ENCODE assay signal across 22 mouse cellular contexts in the genomic region with DNA sequence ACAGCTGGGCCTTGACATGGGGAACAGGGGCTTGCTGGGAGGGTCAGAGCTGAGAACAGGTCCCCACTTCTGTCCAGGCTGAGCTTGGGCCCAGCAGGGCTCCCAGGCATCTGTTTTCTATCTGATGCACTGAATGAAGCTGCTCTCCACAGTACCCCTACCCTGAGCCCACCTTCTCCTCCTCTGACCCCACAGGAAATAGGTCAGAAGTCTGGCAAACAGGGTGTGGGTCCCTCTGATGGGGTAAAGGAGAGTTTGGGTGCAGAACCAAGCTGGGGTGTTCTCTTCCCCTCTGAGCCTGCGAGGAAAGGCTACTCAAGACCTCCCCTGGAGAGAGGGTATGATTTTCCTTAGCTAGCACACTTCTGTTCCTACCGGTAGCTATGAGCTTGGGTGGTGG.
DNase-seq lines count a peak whose midpoint lies in the region; ATAC-seq and TF ChIP-seq lines count a peak whose summit lies in the region.
"Had no signal": no experiment of that assay in that cellular context is flagged by ENCODE, and none has a peak within 500 bp of the region (broad histone marks: within the 10 kb centered on the region; RNA-seq: fewer than 3 reads in every experiment).

No protein-coding gene starts in this region.

- no peak for TF ChIP-seq CTCF in liver, postnatal 0 days (IDR thresholded peaks at IDR 0.05; ENCODE audit: low read depth)
- TF ChIP-seq CTCF in bone marrow, adult 2 months (IDR thresholded peaks at IDR 0.05; ENCODE audit: control insufficient read depth, insufficient read depth, low read length): no peak
- TF ChIP-seq CTCF in intestine, postnatal 0 days (IDR thresholded peaks at IDR 0.05; ENCODE audit: low read depth): no peak

- peak overlapping the region; percentile 30; the same call in 1 of the 2 replicates for H3K27ac ChIP-seq in liver, postnatal 0 days (ENCODE audit: low read depth)
- peak overlapping the region; percentile 50 for H3K27ac ChIP-seq in bone marrow, adult 2 months (ENCODE audit: control insufficient read depth, insufficient read depth, low read depth, low read length, poor library complexity)
- peak overlapping the region; percentile 54 for H3K27ac ChIP-seq in brown adipose tissue, adult 24 weeks (replicated peaks; ENCODE audit: low read depth, low read length)
- peak overlapping the region; percentile 28; the same call in 1 of the 2 replicates for H3K27ac ChIP-seq in limb, embryonic 13.5 days
- no peak overlapping the region for H3K27ac ChIP-seq in intestine, postnatal 0 days (ENCODE audit: low read depth, low read length)
- H3K27ac ChIP-seq: gastrocnemius, adult 2 months; heart, embryonic 13.5 days; hindbrain, embryonic 13.5 days; layer of hippocampus, adult 2 months; stomach, postnatal 0 days had no signal

- no peak for TF ChIP-seq POLR2A in bone marrow, adult 2 months (IDR thresholded peaks at IDR 0.05; ENCODE audit: borderline replicate concordance, control insufficient read depth, low read depth, low read length)

- H3K9ac ChIP-seq in liver, postnatal 0 days (replicated peaks): peak overlapping the region; percentile 34
- H3K9ac ChIP-seq in limb, embryonic 13.5 days: no peak overlapping the region
- H3K9ac ChIP-seq in intestine, postnatal 0 days (ENCODE audit: low read depth, low read length): no peak overlapping the region
- H3K9ac ChIP-seq: heart, embryonic 13.5 days; hindbrain, embryonic 13.5 days had no signal

- H3K9me3 ChIP-seq in liver, postnatal 0 days (ENCODE audit: low read length): no peaks in the 10 kb centered on the region
- H3K9me3 ChIP-seq in limb, embryonic 13.5 days: peaks cover 4% of the 10 kb centered on the region; the same call in 1 of the 2 replicates
- H3K9me3 ChIP-seq in intestine, postnatal 0 days (ENCODE audit: control insufficient read depth): no peaks in the 10 kb centered on the region
- H3K9me3 ChIP-seq: heart, embryonic 13.5 days; hindbrain, embryonic 13.5 days had no signal

- H3K4me3 ChIP-seq in liver, postnatal 0 days (ENCODE audit: low read depth, low read length): no peak overlapping the region
- no peak overlapping the region for H3K4me3 ChIP-seq in bone marrow, adult 2 months (replicated peaks; ENCODE audit: control insufficient read depth, low read depth, low read length)
- no peak overlapping the region for H3K4me3 ChIP-seq in brown adipose tissue, adult 24 weeks (ENCODE audit: insufficient read depth, low read depth, low read length)
- H3K4me3 ChIP-seq in limb, embryonic 13.5 days: no peak overlapping the region
- H3K4me3 ChIP-seq in intestine, postnatal 0 days (ENCODE audit: low read depth, low read length): no peak overlapping the region
- H3K4me3 ChIP-seq: gastrocnemius, adult 2 months; heart, embryonic 13.5 days; hindbrain, embryonic 13.5 days; layer of hippocampus, adult 2 months had no signal

- ATAC-seq in liver, postnatal 0 days: no peak
- no peak for ATAC-seq in limb, embryonic 13.5 days (ENCODE audit: low FRiP score, low read depth)
- no peak for ATAC-seq in intestine, postnatal 0 days
- ATAC-seq: activated CD4-positive, CD25-positive, alpha-beta regulatory T cell, adult 4 months; midbrain, embryonic 16.5 days had no signal

- no peak overlapping the region for H3K4me2 ChIP-seq in liver, postnatal 0 days (ENCODE audit: low read depth, low read length)
- H3K4me2 ChIP-seq in limb, embryonic 13.5 days (replicated peaks): no peak overlapping the region
- H3K4me2 ChIP-seq in intestine, postnatal 0 days (replicated peaks; ENCODE audit: low read depth): no peak overlapping the region
- H3K4me2 ChIP-seq: heart, embryonic 13.5 days; hindbrain, embryonic 13.5 days; liver, embryonic 11.5 days had no signal

- H3K4me1 ChIP-seq in liver, postnatal 0 days (ENCODE audit: insufficient read depth): peaks cover 33% of the 10 kb centered on the region
- peaks cover 18% of the 10 kb centered on the region for H3K4me1 ChIP-seq in bone marrow, adult 2 months (ENCODE audit: control insufficient read depth, insufficient read depth, low read length)
- peaks cover 3% of the 10 kb centered on the region; the same call in 1 of the 2 replicates for H3K4me1 ChIP-seq in brown adipose tissue, adult 24 weeks (ENCODE audit: control insufficient read depth, insufficient read depth, insufficient read length, low read length)
- H3K4me1 ChIP-seq in limb, embryonic 13.5 days: peaks cover 13% of the 10 kb centered on the region
- H3K4me1 ChIP-seq in intestine, postnatal 0 days (replicated peaks; ENCODE audit: control insufficient read depth, insufficient read depth, low read length): 0 out of 2 replicates have a peak, but pooled peaks cover 3% of the 10 kb centered on the region

- H3K27me3 ChIP-seq in liver, postnatal 0 days (ENCODE audit: insufficient read depth, low read length): no peaks in the 10 kb centered on the region
- no peaks in the 10 kb centered on the region for H3K27me3 ChIP-seq in limb, embryonic 13.5 days
- no peaks in the 10 kb centered on the region for H3K27me3 ChIP-seq in intestine, postnatal 0 days (replicated peaks; ENCODE audit: control insufficient read depth, insufficient read depth, low read length)
- H3K27me3 ChIP-seq: heart, embryonic 13.5 days; hindbrain, embryonic 13.5 days had no signal

- WGBS in liver, postnatal 0 days (ENCODE audit: insufficient replicate concordance): 77% methylated on average over 2 of the region's 2 CpGs
- WGBS in bone marrow, adult 2 months: 24% methylated on average over 2 of the region's 2 CpGs
- 78% methylated on average over 2 of the region's 2 CpGs for WGBS in limb, embryonic 13.5 days
- 78% methylated on average over 2 of the region's 2 CpGs for WGBS in intestine, postnatal 0 days

- H3K36me3 ChIP-seq in liver, postnatal 0 days (replicated peaks; ENCODE audit: insufficient read depth, low read length): no peaks in the 10 kb centered on the region
- H3K36me3 ChIP-seq in limb, embryonic 13.5 days: no peaks in the 10 kb centered on the region
- H3K36me3 ChIP-seq in intestine, postnatal 0 days (ENCODE audit: control insufficient read depth, insufficient read depth): no peaks in the 10 kb centered on the region; the same call in 1 of the 2 replicates
- H3K36me3 ChIP-seq: heart, embryonic 13.5 days; hindbrain, embryonic 13.5 days had no signal

- no peak for TF ChIP-seq EP300 in liver, postnatal 0 days (IDR thresholded peaks at IDR 0.05; ENCODE audit: low read depth)

- DNase-seq in liver, postnatal 0 days: no peak
- no peak for DNase-seq in liver
- DNase-seq in gastrocnemius, postnatal 4 days (ENCODE audit: low spot score in 2 of 2): no peak
- DNase-seq: adrenal gland, adult 8-10 months; cerebellum, adult 9-11 months; gastrocnemius, adult 2 months; kidney, adult 8-10 months; kidney, postnatal 14 days; lung, adult 18-20 months; lung, postnatal 10 days; thymus, adult 2 months had no signal
